Mouse (Mus musculus) kidney, postnatal 0 days (tissue): Measurements from ENCODE around the gene Colgalt1. TPM values are rescaled to one million over a fixed set of nuclear protein-coding genes. Genes with fewer than 3 reads are reported as not detected.

ENCODE experiments used
- ATAC-seq: fragments of 200-750 bp; cut with Nextera tagmentation; replicated peaks from 2 replicates; pipeline ENCODE4 v1.8.0; 2017; ENCODE audit warnings: low read depth, moderate number of reproducible peaks, moderate TSS enrichment, moderate library complexity; ENCODE audit not compliant: low FRiP score
- DNase-seq: peaks from one replicate; pipeline ENCODE4 v3.0.0-alpha.2; 2016; ENCODE audit warnings: low spot score
- H3K27ac ChIP-seq: fragments of 300-500 bp; sonication (generic); 2 replicates; pipeline ENCODE4 v1.5.1; 2014; ENCODE audit warnings: mild to moderate bottlenecking
- H3K27me3 ChIP-seq: fragments of 300-500 bp; sonication (generic); 2 replicates; pipeline ENCODE4 v1.6.1; 2014; ENCODE audit warnings: low read length, mixed read lengths; ENCODE audit not compliant: insufficient read depth
- H3K36me3 ChIP-seq: fragments of 300-500 bp; sonication (generic); 2 replicates; pipeline ENCODE4 v1.6.1; 2014; ENCODE audit warnings: low read length, mixed read lengths; ENCODE audit not compliant: insufficient read depth
- H3K4me1 ChIP-seq: fragments of 300-500 bp; sonication (generic); replicated peaks from 2 replicates; pipeline ENCODE4 v1.6.1; 2014; ENCODE audit warnings: antibody characterized with exemption, low read length, mixed read lengths; ENCODE audit not compliant: insufficient read depth
- H3K4me2 ChIP-seq: fragments of 300-500 bp; sonication (generic); 2 replicates; pipeline ENCODE4 v1.6.1; 2014; ENCODE audit warnings: mild to moderate bottlenecking, low read length, moderate library complexity, mixed read lengths
- H3K4me3 ChIP-seq: fragments of 300-500 bp; sonication (generic); replicated peaks from 2 replicates; pipeline ENCODE4 v1.5.1; 2014; ENCODE audit warnings: low read depth, low read length
- H3K9ac ChIP-seq: fragments of 300-500 bp; sonication (generic); 2 replicates; pipeline ENCODE4 v1.6.1; 2014; ENCODE audit warnings: low read depth, low read length
- H3K9me3 ChIP-seq: fragments of 300-500 bp; sonication (generic); replicated peaks from 2 replicates; pipeline ENCODE4 v1.6.1; 2016; ENCODE audit warnings: low read length, inconsistent platforms, mixed read lengths
- CTCF ChIP-seq: IDR thresholded peaks from 2 replicates; pipeline ENCODE4 v1.5.1; 2016; ENCODE audit warnings: antibody characterized with exemption, low read depth, mild to moderate bottlenecking, moderate library complexity
- WGBS: fragments of 180-500 bp; shearing (Covaris S2); extraction: QIAGEN DNeasy Blood & Tissue Kit; methylation state at CpG from one replicate; pipeline ENCODE4 v1.1.7; 2014; 5-methylcytosine and 5-hydroxymethylcytosine counted together
- polyA plus RNA-seq: library from polyadenylated mRNA; unstranded; fragments of >200 nt; fragmentation: Nextera tagmentation; extraction: Ambion mirVana; gene quantifications from 2 replicates; pipeline ENCODE4 v1.2.1, GENCODE M21; 2015

The Colgalt1 gene
- polyA plus RNA-seq, result 64.1 and 66.2 TPM in 2 replicates

DNA sequence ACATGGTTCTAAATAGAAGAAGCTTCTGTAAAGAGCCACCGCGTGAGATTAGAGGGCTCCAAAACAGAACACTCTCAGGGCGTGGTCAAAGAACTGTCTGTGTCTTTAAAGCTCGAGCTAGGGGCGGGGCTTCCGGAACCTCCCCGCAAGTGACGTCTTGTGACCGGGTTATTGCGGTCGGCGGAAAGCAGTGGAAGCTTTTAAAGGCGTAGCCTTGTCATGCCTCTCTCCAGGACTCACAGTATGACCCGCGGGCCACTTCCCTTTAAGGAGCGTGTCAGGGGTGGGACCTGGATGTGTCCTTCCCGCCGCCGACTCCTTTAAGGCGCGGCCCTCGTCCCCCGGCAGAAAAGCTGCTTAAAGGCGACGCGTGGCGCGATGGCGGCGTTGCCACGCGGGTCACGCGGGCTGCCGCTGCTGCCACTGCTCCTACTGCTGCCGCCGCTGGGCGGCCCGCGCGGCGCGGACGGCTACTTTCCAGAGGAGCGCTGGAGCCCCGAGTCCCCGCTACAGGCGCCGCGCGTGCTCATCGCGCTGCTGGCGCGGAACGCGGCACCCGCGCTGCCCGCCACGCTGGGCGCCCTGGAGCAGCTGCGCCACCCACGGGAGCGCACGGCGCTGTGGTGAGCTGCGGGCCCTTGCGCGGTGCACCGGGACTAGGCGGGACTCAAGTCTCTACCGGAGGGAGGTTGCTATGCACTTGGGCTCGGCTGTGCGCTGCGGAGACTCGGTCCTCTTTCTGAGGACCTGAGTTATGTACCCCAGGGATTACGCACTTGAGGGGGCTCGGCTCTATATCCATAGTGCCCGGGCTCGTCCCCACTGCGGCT, at the start of gene Colgalt1:
Colgalt1 (plus strand) TSS at position 177 of the 830 bp plus-strand sequence.
- ATAC-seq, result peak; percentile 100
- Histone ChIP-seq H3K4me1 (peaks cover 8% of the 10 kb centered on the region; the same call in 1 of the 2 replicates), H3K4me3 (peak within 1 kb of the TSS; percentile 85), H3K27ac (peak within 1 kb of the TSS; percentile 77), H3K36me3 (peaks cover 11% of the 10 kb centered on the region; the same call in 1 of the 2 replicates), H3K4me2 (peak within 1 kb of the TSS; percentile 87), H3K9me3 (no peaks in the 10 kb centered on the region), H3K27me3 (no peaks in the 10 kb centered on the region), H3K9ac (peak within 1 kb of the TSS; percentile 88)
- DNase-seq, result peak; percentile 99
- WGBS, result under 1% methylated on average over 82 of the region's 82 CpGs
- no peak for TF ChIP-seq CTCF

GRCm38 (mm10) chr8:71561401-71561800, 49.4 kb upstream of the Colgalt1 start:
- Histone ChIP-seq H3K27me3 (peaks cover 12% of the 10 kb centered on the region; the same call in 1 of the 2 replicates), H3K9me3 (no peaks in the 10 kb centered on the region), H3K4me2 (no peak overlapping the region), H3K36me3 (no peaks in the 10 kb centered on the region), H3K9ac (no peak overlapping the region), H3K27ac (no peak overlapping the region), H3K4me1 (peaks cover 4% of the 10 kb centered on the region; the same call in 1 of the 2 replicates), H3K4me3 (no peak overlapping the region)
- WGBS, result 4% methylated on average over 15 of the region's 15 CpGs
- peak; percentile 89 for DNase-seq
- TF ChIP-seq CTCF, result peak; percentile 98
- peak; percentile 14; the same call in 1 of the 2 replicates for ATAC-seq

DNA sequence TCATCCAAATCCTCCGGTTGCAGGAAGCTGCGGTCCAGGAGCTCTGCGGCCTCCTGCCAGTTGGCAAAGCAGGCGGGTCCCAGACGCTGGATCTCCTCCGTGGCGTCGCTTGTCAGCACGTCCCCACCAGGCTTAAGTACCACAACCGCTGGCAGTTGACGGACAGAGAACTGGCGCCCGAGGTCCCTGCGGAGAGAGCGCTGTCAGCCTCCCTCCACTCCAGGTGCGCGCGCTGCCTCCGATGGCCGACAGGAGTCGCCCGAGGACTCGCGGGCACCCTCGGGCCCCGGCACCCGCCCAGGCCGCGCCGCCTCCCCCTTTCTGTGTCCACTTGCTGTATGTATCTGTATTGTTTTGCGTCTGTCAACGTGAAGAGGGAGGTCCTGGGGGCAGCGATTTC, 48.0 kb upstream of the Colgalt1 start:
- H3K4me3 ChIP-seq, result peak overlapping the region; percentile 20
- peaks cover 11% of the 10 kb centered on the region; the same call in 1 of the 2 replicates for H3K27me3 ChIP-seq
- no peaks in the 10 kb centered on the region for H3K36me3 ChIP-seq
- H3K27ac ChIP-seq, result no peak overlapping the region
- peak; percentile 30 for ATAC-seq
- H3K4me1 ChIP-seq, result peaks cover 4% of the 10 kb centered on the region; the same call in 1 of the 2 replicates
- peak; percentile 71 for DNase-seq
- H3K9me3 ChIP-seq, result no peaks in the 10 kb centered on the region
- TF ChIP-seq CTCF, result peak; percentile 81
- no peak overlapping the region for H3K9ac ChIP-seq
- WGBS, result 2% methylated on average over 33 of the region's 33 CpGs
- H3K4me2 ChIP-seq, result peak overlapping the region; percentile 51

GRCm38 (mm10) chr8:71563992-71564391, 46.8 kb upstream of the Colgalt1 start:
- 88% methylated on average over 4 of the region's 4 CpGs for WGBS

DNA sequence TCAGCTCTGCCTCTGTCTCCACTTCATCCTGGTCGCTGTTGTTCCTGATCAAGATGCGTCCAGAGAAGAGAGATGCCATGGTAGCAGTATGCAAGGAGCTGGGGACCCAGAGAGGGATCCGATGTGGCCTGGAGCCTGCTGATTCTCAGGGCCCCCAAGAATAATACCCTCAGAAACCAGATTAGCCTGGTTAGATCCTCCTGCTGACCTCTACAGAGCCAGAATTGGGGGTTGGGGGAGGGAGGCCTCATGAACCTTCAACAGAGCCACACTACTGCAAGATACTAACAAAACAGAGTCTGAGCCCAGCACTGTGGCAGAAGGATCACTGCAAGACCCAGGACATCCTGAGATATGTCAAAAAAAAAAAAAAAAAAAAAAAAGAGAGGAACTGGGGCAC, 44.3 kb upstream of the Colgalt1 start, which contains the start of gene Nxnl1:
Nxnl1 (minus strand) TSS at position 101 of the 400 bp plus-strand sequence.
- Histone ChIP-seq H3K4me3 (no peak within 1 kb of the TSS), H3K9me3 (no peaks in the 10 kb centered on the region), H3K36me3 (no peaks in the 10 kb centered on the region), H3K4me2 (no peak within 1 kb of the TSS), H3K27ac (no peak within 1 kb of the TSS), H3K9ac (no peak within 1 kb of the TSS), H3K27me3 (peaks cover 5% of the 10 kb centered on the region; the same call in 1 of the 2 replicates), H3K4me1 (peaks cover 6% of the 10 kb centered on the region; the same call in 1 of the 2 replicates)
- no peak for ATAC-seq
- no peak for DNase-seq
- 82% methylated on average over 3 of the region's 3 CpGs for whole genome bisulfite sequencing
- TF ChIP-seq CTCF, result no peak

More at GRCm38 (mm10) chr8:71563992-71564391, 46.8 kb upstream of the Colgalt1 start:
- TF ChIP-seq CTCF, result peak; percentile 29; the same call in 1 of the 2 replicates
- Histone ChIP-seq H3K4me3 (no peak overlapping the region), H3K36me3 (no peaks in the 10 kb centered on the region), H3K4me2 (no peak overlapping the region), H3K27ac (no peak overlapping the region), H3K27me3 (peaks cover 5% of the 10 kb centered on the region; the same call in 1 of the 2 replicates), H3K9me3 (no peaks in the 10 kb centered on the region), H3K4me1 (peaks cover 8% of the 10 kb centered on the region; the same call in 1 of the 2 replicates), H3K9ac (no peak overlapping the region)
- no peak for DNase-seq
- ATAC-seq, result no peak

GRCm38 (mm10) chr8:71567587-71567986, 43.2 kb upstream of the Colgalt1 start:
- no peak overlapping the region for H3K4me2 ChIP-seq
- no peaks in the 10 kb centered on the region for H3K36me3 ChIP-seq
- H3K4me3 ChIP-seq, result no peak overlapping the region
- H3K9me3 ChIP-seq, result no peaks in the 10 kb centered on the region
- H3K4me1 ChIP-seq, result peaks cover 6% of the 10 kb centered on the region; the same call in 1 of the 2 replicates
- H3K27ac ChIP-seq, result peak overlapping the region; percentile 96
- H3K9ac ChIP-seq, result no peak overlapping the region
- TF ChIP-seq CTCF, result no peak
- WGBS, result 73% methylated on average over 7 of the region's 7 CpGs
- H3K27me3 ChIP-seq, result peaks cover under 1% of the 10 kb centered on the region; the same call in 1 of the 2 replicates
- DNase-seq, result no peak
- no peak for ATAC-seq
